Mouse (Mus musculus): ENCODE results near the gene Aatf. TPM values are rescaled to one million over a fixed set of nuclear protein-coding genes. Genes with fewer than 3 reads are reported as not detected.

Aatf gene
- total RNA-seq (2014; rRNA removed) (25.5 and 38.9 TPM in 2 replicates), polyA plus RNA-seq (2015; fragmentation: Nextera tagmentation; extraction: Ambion mirVana) (34.1 and 40.4 TPM in 2 replicates)

GRCm38 (mm10) chr11:84513171-84514116 lies at the start of gene Aatf:
Gene Aatf, minus strand, starts transcription at chr11:84513522.
- WGBS: 1% methylated on average over 80 of the region's 80 CpGs
- Histone ChIP-seq H3K27ac (ENCODE audit: low read depth, low read length) (peak within 1 kb of the TSS; percentile 77), H3K4me3 (ENCODE audit: low read depth, low read length) (peak within 1 kb of the TSS; percentile 88), H3K4me1 (ENCODE audit: insufficient read depth) (0 out of 2 replicates have a peak, but pooled peaks cover 6% of the 10 kb centered on the region), H3K9me3 (ENCODE audit: low read length) (no peaks in the 10 kb centered on the region), H3K9ac (peak within 1 kb of the TSS; percentile 79), H3K27me3 (ENCODE audit: insufficient read depth, low read length) (peaks cover 33% of the 10 kb centered on the region), H3K4me2 (ENCODE audit: low read depth) (peak within 1 kb of the TSS; percentile 88), H3K36me3 (ENCODE audit: insufficient read depth) (no peaks in the 10 kb centered on the region; the same call in 1 of the 2 replicates)
- TF ChIP-seq CTCF (IDR thresholded peaks at IDR 0.05; ENCODE audit: low read depth): no peak
- ATAC-seq: peak; percentile 99
- peak; percentile 99 for DNase-seq

GRCm38 (mm10) chr11:84562758-84563347 lies 49.5 kb upstream of the Aatf start:
- Histone ChIP-seq H3K4me1 (ENCODE audit: insufficient read depth) (no peaks in the 10 kb centered on the region), H3K4me2 (ENCODE audit: low read depth) (no peak overlapping the region), H3K27ac (ENCODE audit: low read depth, low read length) (no peak overlapping the region), H3K9me3 (ENCODE audit: low read length) (no peaks in the 10 kb centered on the region), H3K27me3 (ENCODE audit: insufficient read depth, low read length) (no peaks in the 10 kb centered on the region), H3K4me3 (ENCODE audit: low read depth, low read length) (no peak overlapping the region), H3K36me3 (ENCODE audit: insufficient read depth) (no peaks in the 10 kb centered on the region), H3K9ac (no peak overlapping the region)
- 18% methylated on average over 9 of the region's 9 CpGs for WGBS
- DNase-seq (no peak), ATAC-seq (peak; percentile 54; the same call in 1 of the 2 replicates)
- 0 out of 2 replicates have a peak, but pooled peaks have one; percentile 7 for TF ChIP-seq CTCF (IDR thresholded peaks at IDR 0.05; ENCODE audit: low read depth)

GRCm38 (mm10) chr11:84561546-84561945 lies 48.2 kb upstream of the Aatf start:
- ATAC-seq (no peak), DNase-seq (no peak)
- no peaks in the 10 kb centered on the region for H3K36me3 ChIP-seq (ENCODE audit: insufficient read depth)
- no peak overlapping the region for H3K27ac ChIP-seq (ENCODE audit: low read depth, low read length)
- TF ChIP-seq CTCF (IDR thresholded peaks at IDR 0.05; ENCODE audit: low read depth): no peak
- H3K4me3 ChIP-seq (ENCODE audit: low read depth, low read length): no peak overlapping the region
- WGBS: 61% methylated on average over 5 of the region's 5 CpGs
- H3K4me2 ChIP-seq (ENCODE audit: low read depth): no peak overlapping the region
- H3K9me3 ChIP-seq (ENCODE audit: low read length): no peaks in the 10 kb centered on the region
- H3K4me1 ChIP-seq (ENCODE audit: insufficient read depth): no peaks in the 10 kb centered on the region
- H3K27me3 ChIP-seq (ENCODE audit: insufficient read depth, low read length): no peaks in the 10 kb centered on the region
- no peak overlapping the region for H3K9ac ChIP-seq

GRCm38 (mm10) chr11:84553821-84554450 lies 40.6 kb upstream of the Aatf start:
- no peaks in the 10 kb centered on the region for H3K4me1 ChIP-seq (ENCODE audit: insufficient read depth)
- H3K27me3 ChIP-seq (ENCODE audit: insufficient read depth, low read length): peaks cover 14% of the 10 kb centered on the region; the same call in 1 of the 2 replicates
- no peak overlapping the region for H3K4me3 ChIP-seq (ENCODE audit: low read depth, low read length)
- H3K9me3 ChIP-seq (ENCODE audit: low read length): no peaks in the 10 kb centered on the region
- H3K36me3 ChIP-seq (ENCODE audit: insufficient read depth): no peaks in the 10 kb centered on the region
- no peak overlapping the region for H3K9ac ChIP-seq
- peak; percentile 29; the same call in 1 of the 2 replicates for ATAC-seq
- no peak for DNase-seq
- no peak for TF ChIP-seq CTCF (IDR thresholded peaks at IDR 0.05; ENCODE audit: low read depth)
- no peak overlapping the region for H3K27ac ChIP-seq (ENCODE audit: low read depth, low read length)
- no peak overlapping the region for H3K4me2 ChIP-seq (ENCODE audit: low read depth)
- 55% methylated on average over 14 of the region's 14 CpGs for WGBS

GRCm38 (mm10) chr11:84551296-84551695 lies 38.0 kb upstream of the Aatf start:
- TF ChIP-seq CTCF (IDR thresholded peaks at IDR 0.05; ENCODE audit: low read depth): no peak
- H3K27me3 ChIP-seq (ENCODE audit: insufficient read depth, low read length): peaks cover 15% of the 10 kb centered on the region; the same call in 1 of the 2 replicates
- DNase-seq (no peak), ATAC-seq (no peak)
- no peak overlapping the region for H3K9ac ChIP-seq
- no peaks in the 10 kb centered on the region for H3K36me3 ChIP-seq (ENCODE audit: insufficient read depth)
- no peak overlapping the region for H3K4me2 ChIP-seq (ENCODE audit: low read depth)
- H3K9me3 ChIP-seq (ENCODE audit: low read length): no peaks in the 10 kb centered on the region
- WGBS: 84% methylated on average over 4 of the region's 4 CpGs
- no peak overlapping the region for H3K27ac ChIP-seq (ENCODE audit: low read depth, low read length)
- 0 out of 2 replicates have a peak, but pooled peaks cover 5% of the 10 kb centered on the region for H3K4me1 ChIP-seq (ENCODE audit: insufficient read depth)
- no peak overlapping the region for H3K4me3 ChIP-seq (ENCODE audit: low read depth, low read length)

- no peak for TF ChIP-seq CTCF (IDR thresholded peaks at IDR 0.05; ENCODE audit: low read depth)
- no peak overlapping the region for H3K9ac ChIP-seq
- no peak overlapping the region for H3K27ac ChIP-seq (ENCODE audit: low read depth, low read length)
- WGBS: 40% methylated on average over 6 of the region's 6 CpGs
- H3K4me1 ChIP-seq (ENCODE audit: insufficient read depth): 0 out of 2 replicates have a peak, but pooled peaks cover 5% of the 10 kb centered on the region
- H3K4me2 ChIP-seq (ENCODE audit: low read depth): no peak overlapping the region
- DNase-seq (no peak), ATAC-seq (no peak)
- H3K9me3 ChIP-seq (ENCODE audit: low read length): no peaks in the 10 kb centered on the region
- H3K27me3 ChIP-seq (ENCODE audit: insufficient read depth, low read length): peaks cover 20% of the 10 kb centered on the region
- H3K36me3 ChIP-seq (ENCODE audit: insufficient read depth): no peaks in the 10 kb centered on the region
- H3K4me3 ChIP-seq (ENCODE audit: low read depth, low read length): no peak overlapping the region
Measured at GRCm38 (mm10) chr11:84549258-84549791, 36.0 kb upstream of the Aatf start.
